Mouse (Mus musculus): ENCODE results near the gene Fam118b.

DNA sequence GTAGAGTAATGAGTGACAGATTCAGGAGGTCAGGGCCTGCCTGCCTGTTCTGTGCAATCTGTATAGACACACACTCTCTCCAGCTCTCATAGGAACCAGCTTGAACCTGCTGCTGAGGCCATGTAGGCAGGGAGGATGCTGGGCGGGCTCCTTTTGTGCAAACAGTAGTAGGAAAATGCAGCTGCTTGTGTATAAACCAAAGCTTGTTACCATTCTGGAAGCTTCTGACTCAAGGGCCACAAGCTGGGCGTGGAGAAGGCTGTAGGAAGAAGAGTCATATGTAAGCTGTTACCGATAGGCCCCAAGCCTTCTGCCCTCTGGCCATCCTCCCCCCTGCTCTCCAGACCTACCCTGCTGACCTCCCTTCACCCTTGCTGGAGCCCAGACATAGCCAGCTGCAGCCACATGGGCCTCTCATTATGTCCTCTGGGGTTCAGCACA lies 49.2 kb upstream of the Fam118b start:
- TF ChIP-seq CTCF (conservative IDR thresholded peaks at IDR 0.05 in 1 of 2, IDR thresholded peaks at IDR 0.05 in 1 of 2; ENCODE audit: low read depth in 2 of 2, low read length in 2 of 2), result no peak
- TF ChIP-seq TBP (conservative IDR thresholded peaks at IDR 0.05; ENCODE audit: low read depth, low read length), result no peak
- TF ChIP-seq RAD21 (IDR thresholded peaks at IDR 0.05; ENCODE audit: low read depth, low read length), result no peak
- no peak for TF ChIP-seq GABPA (IDR thresholded peaks at IDR 0.05; ENCODE audit: insufficient replicate concordance, low read depth, low read length)
- TF ChIP-seq ZC3H11A (IDR thresholded peaks at IDR 0.05; ENCODE audit: low read depth, low read length), result no peak
- TF ChIP-seq POLR2A (IDR thresholded peaks at IDR 0.05; ENCODE audit: low read depth, low read length), result no peak
- no peak for TF ChIP-seq USF2 (conservative IDR thresholded peaks at IDR 0.05; ENCODE audit: low read depth, low read length)
- no peak for TF ChIP-seq PAX5 (IDR thresholded peaks at IDR 0.05; ENCODE audit: low read length)
- no peak for TF ChIP-seq MAFK (IDR thresholded peaks at IDR 0.05; ENCODE audit: insufficient replicate concordance, low read length)
- no peak for TF ChIP-seq UBTF (IDR thresholded peaks at IDR 0.05; ENCODE audit: low read depth, low read length)
- no peak for TF ChIP-seq KAT2A (IDR thresholded peaks at IDR 0.05; ENCODE audit: insufficient replicate concordance, low read length)
- TF ChIP-seq EP300 (IDR thresholded peaks at IDR 0.05; ENCODE audit: low read length), result no peak
- no peak for TF ChIP-seq CHD2 (IDR thresholded peaks at IDR 0.05; ENCODE audit: low read length)

Data from CH12.LX (cell line).